Mouse (Mus musculus): Measurements from ENCODE around the gene 1700037H04Rik. TPM values are rescaled to one million over a fixed set of nuclear protein-coding genes. Genes with fewer than 3 reads are reported as not detected.

1700037H04Rik gene
- polyA plus RNA-seq, 1 experiment = 827 TPM

DNA sequence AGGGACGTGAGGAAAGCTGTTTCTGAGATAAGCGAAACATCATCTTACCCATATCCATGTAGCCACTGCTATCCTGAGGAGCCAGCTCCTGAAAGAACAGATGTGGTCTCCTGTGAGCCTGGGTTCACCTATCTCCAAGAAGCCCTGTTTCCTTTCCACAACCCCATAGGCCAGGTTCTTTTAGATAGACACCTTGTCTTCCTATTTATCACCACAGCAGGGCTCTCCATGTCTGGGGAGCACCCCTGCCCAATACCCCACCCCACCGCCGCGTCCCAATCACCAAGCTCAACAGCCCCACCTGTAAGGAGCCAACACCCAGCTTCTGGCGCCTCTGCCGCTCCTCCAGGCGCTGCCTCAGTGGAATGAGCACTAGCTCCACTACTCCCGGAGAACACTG lies 12.4 kb upstream of the 1700037H04Rik start:
- no peak overlapping the region for H3K27ac ChIP-seq (ENCODE audit: control insufficient read depth, insufficient read depth, low read depth, low read length)
- TF ChIP-seq CTCF (IDR thresholded peaks at IDR 0.05; ENCODE audit: control insufficient read depth, insufficient read depth, insufficient replicate concordance, low read depth, low read length) (no peak), POLR2A (IDR thresholded peaks at IDR 0.05; ENCODE audit: control insufficient read depth, low read depth, low read length) (no peak)
- H3K36me3 ChIP-seq (ENCODE audit: control insufficient read depth, insufficient read depth, low read length) = 0 out of 2 replicates have a peak, but pooled peaks cover 2% of the 10 kb centered on the region
- H3K27me3 ChIP-seq (ENCODE audit: control insufficient read depth, insufficient read depth, low read length) = no peaks in the 10 kb centered on the region
- peak overlapping the region; percentile 82 for H3K4me3 ChIP-seq (ENCODE audit: control insufficient read depth, low read depth, low read length)
- peaks cover 6% of the 10 kb centered on the region for H3K4me1 ChIP-seq (ENCODE audit: control insufficient read depth, insufficient read depth, low read length)

DNA sequence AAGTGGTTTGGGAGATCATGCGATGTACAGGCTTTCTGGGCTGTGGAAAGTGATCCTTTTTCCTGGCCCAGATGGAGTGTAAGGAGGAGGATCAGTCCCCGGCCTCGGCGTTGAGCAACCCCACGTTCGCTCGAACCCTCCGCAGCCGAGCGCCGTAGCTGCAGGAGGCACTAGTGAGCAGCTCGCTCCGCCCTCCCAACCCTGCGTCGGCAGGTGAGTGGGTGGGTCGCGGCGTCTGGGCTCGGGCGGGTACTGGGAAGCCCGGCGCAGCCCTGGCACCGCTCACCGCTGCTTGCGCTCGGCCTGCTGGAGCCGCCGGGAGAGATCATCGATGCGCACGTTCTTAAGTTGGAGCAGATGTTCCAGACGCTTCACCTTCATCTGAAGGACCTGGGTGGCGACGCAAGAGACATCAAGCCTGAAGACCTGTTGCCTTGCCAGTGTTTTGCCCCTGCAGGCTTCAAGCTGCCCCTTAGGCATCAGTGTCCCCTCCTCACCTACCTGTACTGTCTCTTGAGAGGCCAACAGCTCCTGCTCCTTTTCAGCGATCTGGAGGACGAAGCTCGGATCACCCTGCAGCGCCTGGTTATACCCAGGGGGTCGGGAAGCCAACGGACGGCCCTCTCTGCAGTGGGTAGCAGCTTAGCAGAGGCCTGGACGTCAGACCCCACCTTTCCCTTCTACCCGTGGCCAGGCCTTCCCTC lies 11.7 kb upstream of the 1700037H04Rik start:
- no peak overlapping the region; the same call in 1 of the 2 replicates for H3K27ac ChIP-seq (ENCODE audit: control insufficient read depth, insufficient read depth, low read depth, low read length)
- TF ChIP-seq POLR2A (IDR thresholded peaks at IDR 0.05; ENCODE audit: control insufficient read depth, low read depth, low read length) (0 out of 2 replicates have a peak, but pooled peaks have one; percentile 36), CTCF (IDR thresholded peaks at IDR 0.05; ENCODE audit: control insufficient read depth, insufficient read depth, insufficient replicate concordance, low read depth, low read length) (no peak)
- 0 out of 2 replicates have a peak, but pooled peaks cover 2% of the 10 kb centered on the region for H3K36me3 ChIP-seq (ENCODE audit: control insufficient read depth, insufficient read depth, low read length)
- H3K27me3 ChIP-seq (ENCODE audit: control insufficient read depth, insufficient read depth, low read length) = no peaks in the 10 kb centered on the region
- H3K4me1 ChIP-seq (ENCODE audit: control insufficient read depth, insufficient read depth, low read length) = peaks cover 6% of the 10 kb centered on the region
- H3K4me3 ChIP-seq (ENCODE audit: control insufficient read depth, low read depth, low read length) = peak overlapping the region; percentile 82

DNA sequence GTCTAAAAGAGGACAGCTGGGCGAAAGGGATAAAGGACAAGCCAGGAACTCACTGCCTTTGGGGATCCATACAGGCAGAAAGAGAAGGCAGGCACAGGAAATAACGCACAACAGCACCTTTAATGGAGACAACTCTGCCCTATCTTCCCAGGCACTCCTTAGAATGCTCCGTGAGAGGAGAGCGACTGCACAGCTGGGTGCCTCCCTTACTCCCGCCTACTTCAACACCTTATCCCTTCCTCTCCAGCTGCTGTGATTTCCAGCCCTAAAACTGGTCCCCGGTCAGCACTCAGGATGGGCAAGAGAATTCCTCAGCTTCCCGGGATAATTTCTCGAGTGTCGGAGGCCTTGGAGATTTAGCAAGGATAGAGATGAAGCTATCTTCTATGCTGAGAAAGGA lies 11.1 kb upstream of the 1700037H04Rik start:
- H3K27me3 ChIP-seq (ENCODE audit: control insufficient read depth, insufficient read depth, low read length) = no peaks in the 10 kb centered on the region
- peaks cover 6% of the 10 kb centered on the region for H3K4me1 ChIP-seq (ENCODE audit: control insufficient read depth, insufficient read depth, low read length)
- H3K27ac ChIP-seq (ENCODE audit: control insufficient read depth, insufficient read depth, low read depth, low read length) = peak overlapping the region; percentile 23
- H3K36me3 ChIP-seq (ENCODE audit: control insufficient read depth, insufficient read depth, low read length) = 0 out of 2 replicates have a peak, but pooled peaks cover 2% of the 10 kb centered on the region
- H3K4me3 ChIP-seq (ENCODE audit: control insufficient read depth, low read depth, low read length) = peak overlapping the region; percentile 82
- no peak for TF ChIP-seq CTCF (IDR thresholded peaks at IDR 0.05; ENCODE audit: control insufficient read depth, insufficient read depth, insufficient replicate concordance, low read depth, low read length)
- TF ChIP-seq POLR2A (IDR thresholded peaks at IDR 0.05; ENCODE audit: control insufficient read depth, low read depth, low read length) = no peak

DNA sequence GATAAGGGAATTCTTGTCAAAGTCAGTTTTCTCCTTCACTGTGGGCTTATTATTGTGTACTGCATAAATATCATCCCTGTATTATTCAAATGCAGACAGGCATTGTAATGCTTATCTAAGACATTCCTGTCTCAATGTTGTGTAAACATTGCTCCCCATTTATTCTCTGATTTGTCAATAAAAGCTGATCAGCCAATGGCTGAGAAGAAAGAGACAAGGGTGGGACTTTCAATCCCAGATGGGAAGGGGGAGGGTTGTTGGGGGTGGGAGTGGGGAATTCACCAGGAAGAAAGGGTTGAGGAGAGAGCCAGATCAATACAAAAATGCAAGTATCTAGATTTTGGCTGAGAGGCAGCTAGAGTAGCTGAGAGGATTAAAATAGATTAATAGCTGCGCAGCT lies 9.0 kb upstream of the 1700037H04Rik start:
- Histone ChIP-seq H3K36me3 (ENCODE audit: control insufficient read depth, insufficient read depth, low read length) (0 out of 2 replicates have a peak, but pooled peaks cover 2% of the 10 kb centered on the region), H3K27me3 (ENCODE audit: control insufficient read depth, insufficient read depth, low read length) (no peaks in the 10 kb centered on the region), H3K4me1 (ENCODE audit: control insufficient read depth, insufficient read depth, low read length) (peaks cover 6% of the 10 kb centered on the region), H3K27ac (ENCODE audit: control insufficient read depth, insufficient read depth, low read depth, low read length) (no peak overlapping the region), H3K4me3 (ENCODE audit: control insufficient read depth, low read depth, low read length) (no peak overlapping the region)
- TF ChIP-seq CTCF (IDR thresholded peaks at IDR 0.05; ENCODE audit: control insufficient read depth, insufficient read depth, insufficient replicate concordance, low read depth, low read length) = no peak
- TF ChIP-seq POLR2A (IDR thresholded peaks at IDR 0.05; ENCODE audit: control insufficient read depth, low read depth, low read length) = no peak

DNA sequence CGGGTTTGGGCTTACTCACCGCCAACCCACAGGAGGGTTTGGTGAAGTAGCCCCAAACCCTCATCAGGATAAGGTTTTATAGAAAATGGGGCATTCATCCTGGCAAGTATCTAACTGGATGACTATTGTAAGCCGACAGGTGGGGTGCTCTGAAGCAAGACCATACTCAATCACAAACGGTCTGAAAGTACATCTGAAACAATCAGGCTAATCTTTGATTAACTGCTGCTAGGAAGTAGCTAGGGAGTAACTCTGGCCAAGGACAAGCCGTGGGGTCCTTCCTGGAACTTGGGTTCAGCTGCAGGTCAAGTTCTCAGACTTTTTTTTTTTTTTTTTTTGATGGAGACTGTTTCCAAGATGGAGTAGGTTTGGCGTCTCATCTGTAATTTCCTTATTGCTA lies 8.1 kb upstream of the 1700037H04Rik start:
- Histone ChIP-seq H3K4me1 (ENCODE audit: control insufficient read depth, insufficient read depth, low read length) (peaks cover 6% of the 10 kb centered on the region), H3K36me3 (ENCODE audit: control insufficient read depth, insufficient read depth, low read length) (0 out of 2 replicates have a peak, but pooled peaks cover 2% of the 10 kb centered on the region), H3K27me3 (ENCODE audit: control insufficient read depth, insufficient read depth, low read length) (no peaks in the 10 kb centered on the region), H3K4me3 (ENCODE audit: control insufficient read depth, low read depth, low read length) (no peak overlapping the region), H3K27ac (ENCODE audit: control insufficient read depth, insufficient read depth, low read depth, low read length) (no peak overlapping the region)
- no peak for TF ChIP-seq CTCF (IDR thresholded peaks at IDR 0.05; ENCODE audit: control insufficient read depth, insufficient read depth, insufficient replicate concordance, low read depth, low read length)
- TF ChIP-seq POLR2A (IDR thresholded peaks at IDR 0.05; ENCODE audit: control insufficient read depth, low read depth, low read length) = no peak

DNA sequence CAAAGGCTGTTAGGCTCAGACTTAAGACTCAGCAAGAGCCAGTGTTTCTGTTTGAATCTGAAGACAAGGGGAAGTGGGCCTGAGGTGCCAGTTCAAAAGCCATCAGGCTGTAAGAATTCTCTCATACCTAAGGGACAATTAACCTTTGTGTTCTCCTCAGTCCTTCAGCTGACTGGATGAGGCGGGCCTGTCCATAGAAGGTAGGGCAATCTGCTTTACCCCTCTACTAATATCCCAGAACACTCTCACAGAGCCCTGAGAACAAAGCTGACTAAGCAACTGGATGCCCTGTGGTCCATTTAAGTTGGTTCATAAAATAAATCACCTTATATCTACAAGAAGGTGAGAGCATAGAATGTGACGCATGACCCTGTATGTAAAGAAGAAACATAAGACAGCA lies 6.3 kb upstream of the 1700037H04Rik start:
- 0 out of 2 replicates have a peak, but pooled peaks cover under 1% of the 10 kb centered on the region for H3K36me3 ChIP-seq (ENCODE audit: control insufficient read depth, insufficient read depth, low read length)
- no peaks in the 10 kb centered on the region for H3K27me3 ChIP-seq (ENCODE audit: control insufficient read depth, insufficient read depth, low read length)
- TF ChIP-seq CTCF (IDR thresholded peaks at IDR 0.05; ENCODE audit: control insufficient read depth, insufficient read depth, insufficient replicate concordance, low read depth, low read length) (no peak), POLR2A (IDR thresholded peaks at IDR 0.05; ENCODE audit: control insufficient read depth, low read depth, low read length) (no peak)
- H3K27ac ChIP-seq (ENCODE audit: control insufficient read depth, insufficient read depth, low read depth, low read length) = no peak overlapping the region
- H3K4me3 ChIP-seq (ENCODE audit: control insufficient read depth, low read depth, low read length) = no peak overlapping the region
- peaks cover 4% of the 10 kb centered on the region for H3K4me1 ChIP-seq (ENCODE audit: control insufficient read depth, insufficient read depth, low read length)

DNA sequence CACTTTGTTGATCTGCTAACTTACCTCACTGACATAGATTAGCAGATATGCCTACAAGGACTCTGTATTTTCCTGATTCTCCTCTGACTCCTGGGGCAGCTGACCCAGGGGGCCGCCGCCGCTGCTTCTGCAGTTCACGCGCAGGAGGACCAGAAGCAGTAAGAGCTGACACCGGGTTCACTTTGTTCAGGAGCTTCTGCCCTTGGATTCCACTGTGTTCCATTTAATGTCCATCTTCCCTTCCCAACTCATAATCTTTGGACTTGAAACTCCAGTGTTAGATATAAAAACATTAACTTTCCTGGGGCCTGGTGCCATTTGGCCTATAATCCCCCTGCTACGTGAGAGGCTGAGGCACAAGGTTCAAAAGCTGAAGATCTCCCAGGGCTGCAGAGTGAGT lies 4.0 kb upstream of the 1700037H04Rik start:
- peaks cover 4% of the 10 kb centered on the region for H3K4me1 ChIP-seq (ENCODE audit: control insufficient read depth, insufficient read depth, low read length)
- no peaks in the 10 kb centered on the region for H3K27me3 ChIP-seq (ENCODE audit: control insufficient read depth, insufficient read depth, low read length)
- TF ChIP-seq POLR2A (IDR thresholded peaks at IDR 0.05; ENCODE audit: control insufficient read depth, low read depth, low read length) (no peak), CTCF (IDR thresholded peaks at IDR 0.05; ENCODE audit: control insufficient read depth, insufficient read depth, insufficient replicate concordance, low read depth, low read length) (no peak)
- H3K4me3 ChIP-seq (ENCODE audit: control insufficient read depth, low read depth, low read length) = no peak overlapping the region
- no peak overlapping the region for H3K27ac ChIP-seq (ENCODE audit: control insufficient read depth, insufficient read depth, low read depth, low read length)
- H3K36me3 ChIP-seq (ENCODE audit: control insufficient read depth, insufficient read depth, low read length) = no peaks in the 10 kb centered on the region
